Mouse (Mus musculus): ENCODE data around the gene Cdc34. TPM values are rescaled to one million over a fixed set of nuclear protein-coding genes. Genes with fewer than 3 reads are reported as not detected.
A peak's percentile ranks its signal among the peaks of the same experiment; 100 is the strongest.

The Cdc34 gene
- total and polyA plus RNA-seq, 2 experiments from 2014 or later: 71.3 to 76.7 TPM

DNA sequence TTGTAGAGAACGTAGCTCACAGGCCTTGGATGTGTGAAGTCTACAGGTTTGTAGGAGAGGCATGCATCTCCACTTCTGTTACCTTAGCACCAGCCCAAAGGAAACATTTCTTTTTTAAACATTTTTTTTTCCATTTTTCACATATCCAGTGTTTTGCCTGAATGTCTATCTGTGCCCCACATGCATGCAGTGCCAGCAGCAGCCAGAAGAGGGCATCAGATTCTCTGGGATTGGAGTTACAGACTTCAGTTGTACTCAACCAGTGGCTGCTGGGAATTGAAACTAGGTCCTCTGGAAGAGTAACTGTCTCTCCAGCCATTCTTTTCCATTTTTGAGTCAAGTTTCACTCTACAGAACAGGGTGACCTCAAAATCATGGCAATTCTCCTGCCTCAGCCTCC is 50.5 kb downstream of the Cdc34 start:
- Histone ChIP-seq H3K4me1 (ENCODE audit: insufficient read depth, low read length) (no peaks in the 10 kb centered on the region), H3K36me3 (ENCODE audit: insufficient read depth, low read length) (peaks cover 52% of the 10 kb centered on the region), H3K27me3 (ENCODE audit: insufficient read depth, low read length) (no peaks in the 10 kb centered on the region), H3K27ac (no peak overlapping the region), H3K4me3 (ENCODE audit: low read length) (no peak overlapping the region), H3K4me2 (ENCODE audit: low read depth, low read length) (no peak overlapping the region), H3K9ac (replicated peaks; ENCODE audit: low read length) (no peak overlapping the region), H3K9me3 (ENCODE audit: low read length) (no peaks in the 10 kb centered on the region)
- ATAC-seq: no peak
- DNase-seq (ENCODE audit: low spot score): no peak
- 96% methylated on average over 1 of the region's 1 CpGs for WGBS
- TF ChIP-seq CTCF (IDR thresholded peaks at IDR 0.05; ENCODE audit: low read depth): peak; percentile 62

DNA sequence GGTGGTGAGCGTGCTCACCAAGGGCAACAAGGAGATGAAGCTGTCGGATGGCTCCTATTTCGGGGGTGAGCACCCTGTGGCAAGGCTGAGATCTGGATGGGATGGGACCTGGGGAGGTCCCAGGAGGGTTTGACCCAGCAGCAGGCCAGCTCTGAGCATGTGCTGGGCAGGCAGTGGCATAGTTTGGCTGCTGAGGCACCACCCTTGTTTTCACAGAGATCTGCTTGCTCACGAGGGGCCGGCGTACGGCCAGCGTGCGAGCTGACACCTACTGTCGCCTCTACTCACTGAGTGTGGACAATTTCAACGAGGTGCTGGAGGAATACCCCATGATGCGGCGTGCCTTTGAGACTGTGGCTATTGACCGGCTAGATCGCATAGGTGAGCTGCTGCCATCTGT is 51.9 kb downstream of the Cdc34 start:
- WGBS: 97% methylated on average over 15 of the region's 15 CpGs
- no peak for TF ChIP-seq CTCF (IDR thresholded peaks at IDR 0.05; ENCODE audit: low read depth)
- ATAC-seq: no peak

DNA sequence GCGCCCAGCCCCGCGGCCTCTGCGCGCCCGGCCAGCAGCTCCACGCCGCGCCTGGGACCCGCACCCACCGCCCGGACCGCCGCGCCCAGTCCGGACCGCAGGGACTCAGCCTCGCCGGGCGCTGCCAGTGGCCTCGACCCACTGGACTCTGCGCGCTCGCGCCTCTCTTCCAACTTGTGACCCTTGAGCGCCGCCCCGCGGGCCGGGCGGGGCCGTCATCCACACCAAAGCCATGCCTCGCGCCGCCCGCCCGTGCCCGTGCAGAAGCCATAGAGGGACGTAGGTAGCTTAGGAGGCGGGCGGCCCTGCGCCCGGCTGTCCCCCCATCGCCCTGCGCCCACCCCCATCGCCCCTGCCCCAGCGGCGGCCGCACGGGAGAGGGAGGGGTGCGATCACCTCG is 53.4 kb downstream of the Cdc34 start:
- no peak for DNase-seq (ENCODE audit: low spot score)
- H3K4me3 ChIP-seq (ENCODE audit: low read length): no peak overlapping the region
- ATAC-seq: no peak
- H3K4me1 ChIP-seq (ENCODE audit: insufficient read depth, low read length): no peaks in the 10 kb centered on the region
- H3K27me3 ChIP-seq (ENCODE audit: insufficient read depth, low read length): no peaks in the 10 kb centered on the region
- WGBS: 33% methylated on average over 32 of the region's 52 CpGs
- peaks cover 7% of the 10 kb centered on the region; the same call in 1 of the 2 replicates for H3K9me3 ChIP-seq (ENCODE audit: low read length)
- H3K27ac ChIP-seq: no peak overlapping the region
- H3K4me2 ChIP-seq (ENCODE audit: low read depth, low read length): no peak overlapping the region
- no peak overlapping the region for H3K9ac ChIP-seq (replicated peaks; ENCODE audit: low read length)
- H3K36me3 ChIP-seq (ENCODE audit: insufficient read depth, low read length): peaks cover 80% of the 10 kb centered on the region
- no peak for TF ChIP-seq CTCF (IDR thresholded peaks at IDR 0.05; ENCODE audit: low read depth)

More for the DNA sequence above, 51.9 kb downstream of the Cdc34 start:
- Histone ChIP-seq H3K9ac (replicated peaks; ENCODE audit: low read length) (no peak overlapping the region), H3K27me3 (ENCODE audit: insufficient read depth, low read length) (no peaks in the 10 kb centered on the region), H3K27ac (no peak overlapping the region), H3K4me1 (ENCODE audit: insufficient read depth, low read length) (no peaks in the 10 kb centered on the region), H3K9me3 (ENCODE audit: low read length) (no peaks in the 10 kb centered on the region), H3K4me3 (ENCODE audit: low read length) (no peak overlapping the region), H3K4me2 (ENCODE audit: low read depth, low read length) (no peak overlapping the region), H3K36me3 (ENCODE audit: insufficient read depth, low read length) (peaks cover 64% of the 10 kb centered on the region)
- DNase-seq (ENCODE audit: low spot score): no peak

DNA sequence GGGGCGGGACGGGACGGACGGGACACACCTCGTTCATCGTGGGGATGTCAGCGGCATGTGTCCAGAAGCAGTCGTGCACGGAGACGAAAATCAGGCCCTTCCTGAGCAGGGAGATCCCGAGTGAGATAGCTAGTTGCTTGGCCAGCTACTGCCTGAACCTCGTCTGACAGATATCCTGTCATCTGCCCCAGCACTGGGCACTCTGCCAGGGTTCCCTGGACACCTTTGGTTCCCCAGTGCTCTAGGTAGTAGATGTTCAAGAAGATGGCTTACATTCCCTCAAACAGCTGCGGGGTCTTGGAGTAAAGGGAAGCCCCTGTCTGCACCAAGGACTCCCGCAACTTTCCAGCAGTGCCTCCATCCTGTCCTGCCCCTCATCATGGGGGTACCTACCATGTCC is 54.7 kb downstream of the Cdc34 start:
- Histone ChIP-seq H3K36me3 (ENCODE audit: insufficient read depth, low read length) (peaks cover 85% of the 10 kb centered on the region), H3K9ac (replicated peaks; ENCODE audit: low read length) (no peak overlapping the region), H3K27ac (no peak overlapping the region), H3K9me3 (ENCODE audit: low read length) (peaks cover 7% of the 10 kb centered on the region; the same call in 1 of the 2 replicates), H3K4me2 (ENCODE audit: low read depth, low read length) (no peak overlapping the region), H3K4me3 (ENCODE audit: low read length) (no peak overlapping the region), H3K4me1 (ENCODE audit: insufficient read depth, low read length) (no peaks in the 10 kb centered on the region), H3K27me3 (ENCODE audit: insufficient read depth, low read length) (no peaks in the 10 kb centered on the region)
- ATAC-seq (no peak), DNase-seq (ENCODE audit: low spot score) (no peak)
- no peak for TF ChIP-seq CTCF (IDR thresholded peaks at IDR 0.05; ENCODE audit: low read depth)
- 92% methylated on average over 14 of the region's 14 CpGs for WGBS

Other genes starting within 250 kb of the Cdc34 start
- gene Vmn2r83, start 213.5 kb upstream of the Cdc34 start, total RNA-seq (2014; rRNA removed): not detected in 2 replicates
- gene Vmn2r83, start 213.5 kb upstream of the Cdc34 start, polyA plus RNA-seq (2015; fragmentation: Nextera tagmentation; extraction: Ambion mirVana): 0.04 TPM in 1 of 2 replicates, not detected in the other
- 30.3 and 38.0 TPM in 2 replicates for gene Plpp2, start 148.4 kb upstream of the Cdc34 start, total RNA-seq (2014; rRNA removed)
- gene Plpp2, start 148.4 kb upstream of the Cdc34 start, polyA plus RNA-seq (2015; fragmentation: Nextera tagmentation; extraction: Ambion mirVana): 16.9 and 17.7 TPM in 2 replicates
- 115 and 126 TPM in 2 replicates for gene Mier2, start 127.0 kb upstream of the Cdc34 start, total RNA-seq (2014; rRNA removed)
- gene Mier2, start 127.0 kb upstream of the Cdc34 start, polyA plus RNA-seq (2015; fragmentation: Nextera tagmentation; extraction: Ambion mirVana): 36.3 and 37.5 TPM in 2 replicates
- not detected in 2 replicates for gene Theg, start 94.9 kb upstream of the Cdc34 start, total RNA-seq (2014; rRNA removed)
- not detected in 2 replicates for gene Theg, start 94.9 kb upstream of the Cdc34 start, polyA plus RNA-seq (2015; fragmentation: Nextera tagmentation; extraction: Ambion mirVana)
- 31.9 and 37.6 TPM in 2 replicates for gene C2cd4c, start 68.2 kb upstream of the Cdc34 start, total RNA-seq (2014; rRNA removed)
- gene C2cd4c, start 68.2 kb upstream of the Cdc34 start, polyA plus RNA-seq (2015; fragmentation: Nextera tagmentation; extraction: Ambion mirVana): 1.0 and 1.1 TPM in 2 replicates
- gene Shc2, start 44.3 kb upstream of the Cdc34 start, total RNA-seq (2014; rRNA removed): 66.2 and 67.9 TPM in 2 replicates
- gene Shc2, start 44.3 kb upstream of the Cdc34 start, polyA plus RNA-seq (2015; fragmentation: Nextera tagmentation; extraction: Ambion mirVana): 19.8 and 21.3 TPM in 2 replicates
- gene Odf3l2, start 36.5 kb upstream of the Cdc34 start, total RNA-seq (2014; rRNA removed): 0.42 and 2.0 TPM in 2 replicates
- gene Odf3l2, start 36.5 kb upstream of the Cdc34 start, polyA plus RNA-seq (2015; fragmentation: Nextera tagmentation; extraction: Ambion mirVana): 0.60 and 0.71 TPM in 2 replicates
- 0.90 and 2.1 TPM in 2 replicates for gene Madcam1, start 17.6 kb upstream of the Cdc34 start, total RNA-seq (2014; rRNA removed)
- gene Madcam1, start 17.6 kb upstream of the Cdc34 start, polyA plus RNA-seq (2015; fragmentation: Nextera tagmentation; extraction: Ambion mirVana): 0.98 and 1.4 TPM in 2 replicates
- 117 and 135 TPM in 2 replicates for gene Tpgs1, start 12.8 kb upstream of the Cdc34 start, total RNA-seq (2014; rRNA removed)
- gene Tpgs1, start 12.8 kb upstream of the Cdc34 start, polyA plus RNA-seq (2015; fragmentation: Nextera tagmentation; extraction: Ambion mirVana): 132 and 133 TPM in 2 replicates
- gene Gzmm, start 6.8 kb downstream of the Cdc34 start, total RNA-seq (2014; rRNA removed): 0.22 and 0.63 TPM in 2 replicates
- 1.2 TPM in 2 replicates for gene Gzmm, start 6.8 kb downstream of the Cdc34 start, polyA plus RNA-seq (2015; fragmentation: Nextera tagmentation; extraction: Ambion mirVana)
- gene Bsg, start 22.3 kb downstream of the Cdc34 start, total RNA-seq (2014; rRNA removed): 1,127 and 1,151 TPM in 2 replicates
- gene Bsg, start 22.3 kb downstream of the Cdc34 start, polyA plus RNA-seq (2015; fragmentation: Nextera tagmentation; extraction: Ambion mirVana): 1,243 and 1,259 TPM in 2 replicates
- gene Hcn2, start 34.4 kb downstream of the Cdc34 start, total RNA-seq (2014; rRNA removed): 92.6 and 101 TPM in 2 replicates
- gene Hcn2, start 34.4 kb downstream of the Cdc34 start, polyA plus RNA-seq (2015; fragmentation: Nextera tagmentation; extraction: Ambion mirVana): 5.5 and 6.6 TPM in 2 replicates
- 30.4 and 36.5 TPM in 2 replicates for gene Polrmt, start 64.4 kb downstream of the Cdc34 start, total RNA-seq (2014; rRNA removed)
- 29.7 and 32.6 TPM in 2 replicates for gene Polrmt, start 64.4 kb downstream of the Cdc34 start, polyA plus RNA-seq (2015; fragmentation: Nextera tagmentation; extraction: Ambion mirVana)
- gene Fgf22, start 72.9 kb downstream of the Cdc34 start, total RNA-seq (2014; rRNA removed): 1.3 and 2.2 TPM in 2 replicates
- gene Fgf22, start 72.9 kb downstream of the Cdc34 start, polyA plus RNA-seq (2015; fragmentation: Nextera tagmentation; extraction: Ambion mirVana): 3.8 and 5.1 TPM in 2 replicates
- 112 and 120 TPM in 2 replicates for gene Rnf126, start 84.8 kb downstream of the Cdc34 start, total RNA-seq (2014; rRNA removed)
- 108 and 119 TPM in 2 replicates for gene Rnf126, start 84.8 kb downstream of the Cdc34 start, polyA plus RNA-seq (2015; fragmentation: Nextera tagmentation; extraction: Ambion mirVana)
- 2.6 and 3.3 TPM in 2 replicates for gene Fstl3, start 95.1 kb downstream of the Cdc34 start, total RNA-seq (2014; rRNA removed)
- gene Fstl3, start 95.1 kb downstream of the Cdc34 start, polyA plus RNA-seq (2015; fragmentation: Nextera tagmentation; extraction: Ambion mirVana): 3.1 and 3.2 TPM in 2 replicates
- gene Prss57, start 108.8 kb downstream of the Cdc34 start, total RNA-seq (2014; rRNA removed): 0.54 and 1.8 TPM in 2 replicates
- gene Prss57, start 108.8 kb downstream of the Cdc34 start, polyA plus RNA-seq (2015; fragmentation: Nextera tagmentation; extraction: Ambion mirVana): 0.13 and 0.33 TPM in 2 replicates
- 156 and 157 TPM in 2 replicates for gene Palm, start 111.4 kb downstream of the Cdc34 start, total RNA-seq (2014; rRNA removed)
- gene Palm, start 111.4 kb downstream of the Cdc34 start, polyA plus RNA-seq (2015; fragmentation: Nextera tagmentation; extraction: Ambion mirVana): 221 and 242 TPM in 2 replicates
- 0.05 and 0.22 TPM in 2 replicates for gene Misp, start 138.8 kb downstream of the Cdc34 start, total RNA-seq (2014; rRNA removed)
- gene Misp, start 138.8 kb downstream of the Cdc34 start, polyA plus RNA-seq (2015; fragmentation: Nextera tagmentation; extraction: Ambion mirVana): 0.33 TPM in 1 of 2 replicates, not detected in the other
- 166 and 173 TPM in 2 replicates for gene Ptbp1, start 172.2 kb downstream of the Cdc34 start, total RNA-seq (2014; rRNA removed)
- gene Ptbp1, start 172.2 kb downstream of the Cdc34 start, polyA plus RNA-seq (2015; fragmentation: Nextera tagmentation; extraction: Ambion mirVana): 58.9 and 65.5 TPM in 2 replicates
- 9.4 and 20.5 TPM in 2 replicates for gene Prtn3, start 192.3 kb downstream of the Cdc34 start, total RNA-seq (2014; rRNA removed)
- 11.6 and 11.8 TPM in 2 replicates for gene Prtn3, start 192.3 kb downstream of the Cdc34 start, polyA plus RNA-seq (2015; fragmentation: Nextera tagmentation; extraction: Ambion mirVana)
- 487 and 541 TPM in 2 replicates for gene Plppr3, start 192.4 kb downstream of the Cdc34 start, total RNA-seq (2014; rRNA removed)
- 268 and 283 TPM in 2 replicates for gene Plppr3, start 192.4 kb downstream of the Cdc34 start, polyA plus RNA-seq (2015; fragmentation: Nextera tagmentation; extraction: Ambion mirVana)
- gene Elane, start 204.1 kb downstream of the Cdc34 start, total RNA-seq (2014; rRNA removed): not detected in 2 replicates
- gene Elane, start 204.1 kb downstream of the Cdc34 start, polyA plus RNA-seq (2015; fragmentation: Nextera tagmentation; extraction: Ambion mirVana): 0.24 TPM in 1 of 2 replicates, not detected in the other
- not detected in 2 replicates for gene Cfd, start 208.7 kb downstream of the Cdc34 start, total RNA-seq (2014; rRNA removed)
- not detected in 2 replicates for gene Cfd, start 208.7 kb downstream of the Cdc34 start, polyA plus RNA-seq (2015; fragmentation: Nextera tagmentation; extraction: Ambion mirVana)
- gene Med16, start 226.7 kb downstream of the Cdc34 start, total RNA-seq (2014; rRNA removed): 71.4 and 82.2 TPM in 2 replicates
- gene Med16, start 226.7 kb downstream of the Cdc34 start, polyA plus RNA-seq (2015; fragmentation: Nextera tagmentation; extraction: Ambion mirVana): 43.2 and 48.4 TPM in 2 replicates
- not detected in 2 replicates for gene Gm26602, start 228.7 kb downstream of the Cdc34 start, total RNA-seq (2014; rRNA removed)
- 4.9 and 17.2 TPM in 2 replicates for gene Gm26602, start 228.7 kb downstream of the Cdc34 start, polyA plus RNA-seq (2015; fragmentation: Nextera tagmentation; extraction: Ambion mirVana)
- gene Kiss1r, start 234.8 kb downstream of the Cdc34 start, total RNA-seq (2014; rRNA removed): 7.7 and 9.4 TPM in 2 replicates
- gene Kiss1r, start 234.8 kb downstream of the Cdc34 start, polyA plus RNA-seq (2015; fragmentation: Nextera tagmentation; extraction: Ambion mirVana): 3.4 and 3.9 TPM in 2 replicates
- 111 and 133 TPM in 2 replicates for gene R3hdm4, start 239.0 kb downstream of the Cdc34 start, total RNA-seq (2014; rRNA removed)
- gene R3hdm4, start 239.0 kb downstream of the Cdc34 start, polyA plus RNA-seq (2015; fragmentation: Nextera tagmentation; extraction: Ambion mirVana): 252 and 267 TPM in 2 replicates
- 9.7 and 10.1 TPM in 2 replicates for gene Arid3a, start 244.8 kb downstream of the Cdc34 start, total RNA-seq (2014; rRNA removed)
- gene Arid3a, start 244.8 kb downstream of the Cdc34 start, polyA plus RNA-seq (2015; fragmentation: Nextera tagmentation; extraction: Ambion mirVana): 2.5 and 2.6 TPM in 2 replicates